Mouse (Mus musculus): Measurements from ENCODE around the gene Trappc6a. TPM values are rescaled to one million over a fixed set of nuclear protein-coding genes. Genes with fewer than 3 reads are reported as not detected.
A peak's percentile ranks its signal among the peaks of the same experiment; 100 is the strongest.

Trappc6a gene
- 79.4 and 80.0 TPM in 2 replicates for polyA plus RNA-seq (2016; fragmentation: Nextera tagmentation; extraction: Ambion mirVana)

- Histone ChIP-seq H3K27ac (peak within 1 kb of the TSS; percentile 72), H3K9me3 (no peaks in the 10 kb centered on the region), H3K4me2 (peak within 1 kb of the TSS; percentile 94), H3K4me3 (replicated peaks) (peak within 1 kb of the TSS; percentile 81), H3K36me3 (0 out of 2 replicates have a peak, but pooled peaks cover 3% of the 10 kb centered on the region), H3K9ac (replicated peaks) (peak within 1 kb of the TSS; percentile 84), H3K4me1 (replicated peaks) (peaks cover 15% of the 10 kb centered on the region), H3K27me3 (no peaks in the 10 kb centered on the region)
- WGBS: under 1% methylated on average over 56 of the region's 56 CpGs
- ATAC-seq (ENCODE audit: insufficient number of reproducible peaks, insufficient read depth, low FRiP score, low TSS enrichment, low read depth): peak; percentile 89
Measured at GRCm38 (mm10) chr7:19508150-19508923, at the start of gene Trappc6a, which contains the start of gene Bloc1s3. Gene Trappc6a (plus strand): TSS chr7:19508395. Gene Bloc1s3 (minus strand): TSS chr7:19508367.

GRCm38 (mm10) chr7:19458591-19459111 is 49.5 kb upstream of the Trappc6a start, which contains the start of gene Mark4:
Gene Mark4 (minus strand): TSS chr7:19458821.
- peak within 1 kb of the TSS; percentile 92 for H3K9ac ChIP-seq (replicated peaks)
- ATAC-seq (ENCODE audit: insufficient number of reproducible peaks, insufficient read depth, low FRiP score, low TSS enrichment, low read depth): peak; percentile 84
- H3K27me3 ChIP-seq: no peaks in the 10 kb centered on the region
- peak within 1 kb of the TSS; percentile 97 for H3K4me2 ChIP-seq
- H3K4me1 ChIP-seq (replicated peaks): peaks cover 34% of the 10 kb centered on the region
- peak within 1 kb of the TSS; percentile 91 for H3K4me3 ChIP-seq (replicated peaks)
- peak within 1 kb of the TSS; percentile 75 for H3K27ac ChIP-seq
- H3K9me3 ChIP-seq: no peaks in the 10 kb centered on the region
- peaks cover 26% of the 10 kb centered on the region for H3K36me3 ChIP-seq
- 2% methylated on average over 28 of the region's 42 CpGs for WGBS

DNA sequence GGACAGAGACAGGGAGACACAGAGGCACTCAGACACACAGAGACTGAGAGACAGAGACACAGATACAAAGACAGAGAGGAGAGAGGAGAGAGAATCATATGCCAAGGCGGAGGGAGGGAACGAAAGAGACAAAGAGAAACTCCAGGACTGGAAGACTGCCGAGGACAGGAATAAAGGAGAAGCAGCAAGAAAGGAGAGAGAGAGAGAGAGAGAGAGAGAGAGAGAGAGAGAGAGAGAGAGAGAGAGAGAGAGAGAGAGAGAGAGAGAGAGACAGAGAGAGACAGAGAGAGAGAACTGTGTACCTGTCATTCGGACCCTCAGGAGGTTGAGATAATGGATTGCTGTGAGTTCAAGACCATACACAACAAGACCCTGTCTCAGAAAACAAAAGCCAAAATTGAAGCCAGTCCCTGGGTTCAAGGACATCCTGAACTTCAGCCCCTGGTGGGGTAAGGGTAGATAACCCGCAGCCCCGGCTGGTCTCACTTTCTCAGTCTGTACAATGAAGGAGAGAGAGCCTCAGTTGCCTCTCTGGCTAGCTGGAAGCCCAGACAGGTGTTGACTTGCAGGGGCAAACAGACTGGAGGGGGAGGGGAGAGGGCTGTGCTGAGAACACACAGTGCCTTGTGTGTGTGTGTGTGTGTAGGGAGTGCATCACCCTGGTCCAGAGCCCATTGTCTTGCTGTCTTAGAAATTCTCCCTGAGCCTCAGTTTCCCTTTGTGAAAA is 48.9 kb upstream of the Trappc6a start:
- Histone ChIP-seq H3K27ac (peak overlapping the region; percentile 57; the same call in 1 of the 2 replicates), H3K36me3 (peaks cover 22% of the 10 kb centered on the region), H3K4me1 (replicated peaks) (peaks cover 39% of the 10 kb centered on the region), H3K4me2 (peak overlapping the region; percentile 97), H3K27me3 (no peaks in the 10 kb centered on the region), H3K4me3 (replicated peaks) (peak overlapping the region; percentile 91), H3K9ac (replicated peaks) (peak overlapping the region; percentile 92), H3K9me3 (no peaks in the 10 kb centered on the region)
- no peak for ATAC-seq (ENCODE audit: insufficient number of reproducible peaks, insufficient read depth, low FRiP score, low TSS enrichment, low read depth)
- 21% methylated on average over 6 of the region's 6 CpGs for WGBS

DNA sequence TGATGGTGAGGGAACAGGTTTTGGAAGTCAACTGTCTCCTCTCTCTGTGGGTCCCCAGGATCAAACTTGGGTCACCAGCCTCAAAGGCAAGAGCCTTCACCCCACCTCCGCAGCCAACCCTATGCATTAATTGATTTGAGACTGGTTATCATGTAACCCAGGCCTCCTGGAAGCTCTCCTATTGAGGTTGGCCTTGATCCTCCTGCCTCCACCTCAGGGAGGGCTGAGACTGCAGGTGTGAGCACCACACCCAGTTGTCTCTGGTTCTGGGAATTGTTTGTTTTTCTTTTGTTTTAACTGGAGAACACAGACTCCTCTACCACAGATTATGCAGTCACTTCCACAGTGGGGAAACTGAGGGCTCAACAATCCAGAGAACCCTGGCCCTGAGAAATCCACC is 47.7 kb upstream of the Trappc6a start:
- Histone ChIP-seq H3K4me2 (no peak overlapping the region), H3K27me3 (no peaks in the 10 kb centered on the region), H3K9me3 (no peaks in the 10 kb centered on the region), H3K4me3 (replicated peaks) (no peak overlapping the region), H3K9ac (replicated peaks) (no peak overlapping the region), H3K27ac (no peak overlapping the region), H3K36me3 (peaks cover 12% of the 10 kb centered on the region), H3K4me1 (replicated peaks) (peaks cover 50% of the 10 kb centered on the region)
- no peak for ATAC-seq (ENCODE audit: insufficient number of reproducible peaks, insufficient read depth, low FRiP score, low TSS enrichment, low read depth)
- 71% methylated on average over 1 of the region's 1 CpGs for WGBS

- peaks cover 2% of the 10 kb centered on the region; the same call in 1 of the 2 replicates for H3K36me3 ChIP-seq
- 16% methylated on average over 6 of the region's 6 CpGs for WGBS
- H3K4me2 ChIP-seq: peak overlapping the region; percentile 26; the same call in 1 of the 2 replicates
- ATAC-seq (ENCODE audit: insufficient number of reproducible peaks, insufficient read depth, low FRiP score, low TSS enrichment, low read depth): no peak
- peaks cover 49% of the 10 kb centered on the region for H3K4me1 ChIP-seq (replicated peaks)
- no peak overlapping the region for H3K27ac ChIP-seq
- H3K9ac ChIP-seq (replicated peaks): no peak overlapping the region
- no peak overlapping the region for H3K4me3 ChIP-seq (replicated peaks)
- H3K9me3 ChIP-seq: no peaks in the 10 kb centered on the region
- H3K27me3 ChIP-seq: 0 out of 2 replicates have a peak, but pooled peaks cover 3% of the 10 kb centered on the region
Measured at GRCm38 (mm10) chr7:19461488-19461887, 46.7 kb upstream of the Trappc6a start.

DNA sequence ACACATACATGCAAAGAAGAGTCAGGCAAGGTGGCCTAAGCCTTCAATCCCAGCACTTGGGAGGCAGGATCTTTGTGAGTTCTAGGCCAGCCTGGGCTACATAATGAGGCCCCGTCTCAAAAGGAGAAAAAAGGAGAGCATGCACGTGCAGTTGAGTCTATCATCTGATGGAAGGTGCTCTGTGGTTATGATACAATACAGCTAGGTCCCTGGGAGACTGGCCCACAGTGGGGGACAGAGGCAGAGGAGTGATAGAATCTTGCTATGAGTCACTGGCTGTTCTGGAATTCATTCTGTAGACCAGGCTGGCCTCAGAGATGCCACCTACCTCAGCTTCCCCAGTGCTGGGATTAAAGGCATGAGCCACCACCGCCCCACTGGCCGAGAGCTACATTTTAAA is 45.8 kb upstream of the Trappc6a start:
- no peaks in the 10 kb centered on the region for H3K36me3 ChIP-seq
- peaks cover 39% of the 10 kb centered on the region for H3K4me1 ChIP-seq (replicated peaks)
- H3K27ac ChIP-seq: no peak overlapping the region
- no peak overlapping the region for H3K4me2 ChIP-seq
- H3K4me3 ChIP-seq (replicated peaks): no peak overlapping the region
- H3K9me3 ChIP-seq: no peaks in the 10 kb centered on the region
- no peak overlapping the region for H3K9ac ChIP-seq (replicated peaks)
- 62% methylated on average over 4 of the region's 4 CpGs for WGBS
- peaks cover 11% of the 10 kb centered on the region; the same call in 1 of the 2 replicates for H3K27me3 ChIP-seq
- ATAC-seq (ENCODE audit: insufficient number of reproducible peaks, insufficient read depth, low FRiP score, low TSS enrichment, low read depth): no peak

- Histone ChIP-seq H3K27ac (peak within 1 kb of the TSS; percentile 89; the same call in 1 of the 2 replicates), H3K4me2 (no peak within 1 kb of the TSS)
- 15% methylated on average over 6 of the region's 6 CpGs for WGBS
Measured at GRCm38 (mm10) chr7:19462884-19463381, 45.3 kb upstream of the Trappc6a start, which contains the start of gene Exoc3l2. Gene Exoc3l2 (plus strand): TSS chr7:19463331.

DNA sequence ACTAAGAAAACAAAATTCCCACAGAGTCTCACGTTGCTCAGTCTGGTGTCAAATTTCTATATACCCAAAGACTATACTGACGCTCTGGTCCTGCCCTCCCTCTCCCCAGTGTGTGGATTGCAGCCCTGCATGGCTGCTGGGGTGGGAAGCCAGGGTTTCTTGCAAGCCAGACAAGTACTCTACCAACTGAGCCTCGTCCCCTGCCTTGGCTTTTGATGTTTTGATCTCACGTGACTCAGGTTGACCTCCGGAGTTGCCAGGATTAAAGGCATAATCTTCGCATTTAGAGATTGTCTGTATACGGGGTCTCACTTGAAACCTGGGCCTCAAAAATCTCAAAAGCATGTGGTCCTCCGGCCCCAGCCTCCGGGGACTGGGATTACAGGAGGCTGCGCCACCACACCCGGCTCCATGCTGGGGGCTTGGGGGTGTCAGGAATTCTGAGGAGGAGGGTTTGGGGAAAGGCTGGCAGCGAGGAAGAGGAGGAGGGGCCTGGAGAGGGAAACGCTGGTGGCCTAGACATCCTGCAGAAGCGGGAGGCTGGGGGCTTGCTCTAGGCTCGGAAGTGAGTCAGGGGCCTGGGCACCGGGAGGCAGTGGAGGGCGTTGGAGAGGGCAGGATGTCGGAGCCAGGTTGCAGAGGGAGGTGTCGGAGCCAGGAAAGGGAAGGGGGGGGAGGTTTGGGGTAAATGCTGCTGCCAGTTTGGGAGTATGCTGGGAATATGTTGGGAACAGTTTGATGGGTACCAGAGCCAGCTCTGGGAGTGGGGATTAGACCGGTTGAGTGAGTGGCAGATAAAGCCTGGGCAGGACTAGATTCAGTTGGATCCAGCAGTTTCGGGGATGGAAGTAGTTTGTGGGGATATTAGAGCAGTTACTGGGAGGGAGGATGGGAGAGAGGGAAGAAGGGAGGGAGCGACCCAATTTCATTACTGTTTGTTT is 43.6 kb upstream of the Trappc6a start:
- H3K27me3 ChIP-seq: peaks cover 31% of the 10 kb centered on the region
- 6% methylated on average over 22 of the region's 22 CpGs for WGBS
- peak overlapping the region; percentile 89 for H3K27ac ChIP-seq
- H3K9me3 ChIP-seq: no peaks in the 10 kb centered on the region
- H3K4me3 ChIP-seq (replicated peaks): peak overlapping the region; percentile 23; the same call in 1 of the 2 replicates
- H3K4me2 ChIP-seq: peak overlapping the region; percentile 53
- H3K9ac ChIP-seq (replicated peaks): peak overlapping the region; percentile 42
- no peaks in the 10 kb centered on the region for H3K36me3 ChIP-seq
- H3K4me1 ChIP-seq (replicated peaks): peaks cover 38% of the 10 kb centered on the region
- peak; percentile 67 for ATAC-seq (ENCODE audit: insufficient number of reproducible peaks, insufficient read depth, low FRiP score, low TSS enrichment, low read depth)

More at GRCm38 (mm10) chr7:19462884-19463381, 45.3 kb upstream of the Trappc6a start, which contains the start of gene Exoc3l2:
- H3K9ac ChIP-seq (replicated peaks): peak within 1 kb of the TSS; percentile 42; the same call in 1 of the 2 replicates
- H3K9me3 ChIP-seq: no peaks in the 10 kb centered on the region
- H3K27me3 ChIP-seq: peaks cover 16% of the 10 kb centered on the region; the same call in 1 of the 2 replicates
- no peak for ATAC-seq (ENCODE audit: insufficient number of reproducible peaks, insufficient read depth, low FRiP score, low TSS enrichment, low read depth)
- no peak within 1 kb of the TSS; the same call in 1 of the 2 replicates for H3K4me3 ChIP-seq (replicated peaks)
- H3K36me3 ChIP-seq: no peaks in the 10 kb centered on the region
- peaks cover 35% of the 10 kb centered on the region for H3K4me1 ChIP-seq (replicated peaks)

DNA sequence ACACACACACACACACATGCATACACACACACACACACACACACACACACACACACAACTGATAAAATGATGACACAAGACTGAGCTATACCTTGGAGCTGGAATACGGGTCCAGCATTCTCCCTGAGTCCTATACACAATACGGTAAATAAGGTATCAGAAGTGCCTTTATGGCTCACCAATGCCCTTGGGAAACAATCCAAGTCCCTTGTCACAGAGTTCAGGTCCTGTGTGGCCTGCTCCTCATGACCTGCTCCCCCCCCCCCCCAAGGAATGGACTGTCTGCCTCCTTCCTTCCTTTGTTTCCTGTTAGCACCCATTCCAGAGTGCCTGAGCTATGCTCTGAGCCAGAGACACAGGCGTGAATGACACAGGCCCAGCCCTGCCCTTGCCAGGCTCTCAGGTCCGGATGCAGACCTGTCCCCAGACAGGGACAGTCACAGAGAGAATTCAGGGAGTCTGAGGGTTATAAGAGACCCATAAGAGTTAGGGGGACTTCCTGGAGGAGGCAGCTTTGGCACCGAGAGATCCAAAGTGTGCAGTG is 41.5 kb upstream of the Trappc6a start:
- H3K9me3 ChIP-seq: no peaks in the 10 kb centered on the region
- H3K27ac ChIP-seq: no peak overlapping the region
- peaks cover 48% of the 10 kb centered on the region for H3K27me3 ChIP-seq
- no peak overlapping the region for H3K9ac ChIP-seq (replicated peaks)
- WGBS: 67% methylated on average over 5 of the region's 5 CpGs
- no peak overlapping the region for H3K4me3 ChIP-seq (replicated peaks)
- ATAC-seq (ENCODE audit: insufficient number of reproducible peaks, insufficient read depth, low FRiP score, low TSS enrichment, low read depth): no peak
- H3K36me3 ChIP-seq: no peaks in the 10 kb centered on the region
- H3K4me1 ChIP-seq (replicated peaks): peaks cover 37% of the 10 kb centered on the region
- H3K4me2 ChIP-seq: no peak overlapping the region

GRCm38 (mm10) chr7:19467638-19468037 is 40.6 kb upstream of the Trappc6a start:
- Histone ChIP-seq H3K9ac (replicated peaks) (no peak overlapping the region), H3K9me3 (no peaks in the 10 kb centered on the region), H3K4me1 (replicated peaks) (peaks cover 30% of the 10 kb centered on the region), H3K4me2 (no peak overlapping the region), H3K27ac (no peak overlapping the region), H3K36me3 (no peaks in the 10 kb centered on the region), H3K27me3 (peaks cover 58% of the 10 kb centered on the region), H3K4me3 (replicated peaks) (no peak overlapping the region)
- 39% methylated on average over 6 of the region's 6 CpGs for WGBS
- ATAC-seq (ENCODE audit: insufficient number of reproducible peaks, insufficient read depth, low FRiP score, low TSS enrichment, low read depth): no peak
